In the genomic region with DNA sequence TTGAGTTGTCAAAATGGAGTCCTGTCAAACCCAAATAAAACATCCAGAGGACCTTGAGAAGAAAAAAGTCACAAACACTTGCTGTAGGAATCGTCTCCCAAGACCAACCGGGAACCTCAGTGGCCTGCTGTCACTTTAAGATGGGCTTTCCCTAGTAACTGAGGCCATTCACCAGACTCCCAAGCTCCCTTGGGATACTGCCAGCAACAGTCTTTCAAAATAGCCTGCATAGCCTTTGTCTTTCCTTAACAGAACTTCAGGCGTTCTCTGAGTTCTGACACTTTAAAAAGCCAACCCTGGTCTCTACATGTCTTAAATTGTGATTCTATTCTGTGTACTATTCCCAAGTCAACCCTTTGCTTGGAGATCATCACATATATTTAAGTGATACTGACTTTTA, we compare ENCODE assay signal across 12 mouse cellular contexts.
DNase-seq lines count a peak whose midpoint lies in the region; ATAC-seq lines count a peak whose summit lies in the region.
"Had no signal": no experiment of that assay in that cellular context is flagged by ENCODE, and none has a peak within 500 bp of the region (broad histone marks: within the 10 kb centered on the region; RNA-seq: fewer than 3 reads in every experiment).

No protein-coding gene starts in this region.

- 43% methylated on average over 3 of the region's 3 CpGs for WGBS in hindbrain, embryonic 11.5 days
- 18% methylated on average over 3 of the region's 3 CpGs for WGBS in hindbrain, embryonic 13.5 days
- 62% methylated on average over 3 of the region's 3 CpGs for WGBS in stomach, embryonic 16.5 days

- H3K4me1 ChIP-seq in hindbrain, embryonic 11.5 days (replicated peaks; ENCODE audit: control insufficient read depth, insufficient read depth, low read length): no peaks in the 10 kb centered on the region
- peaks cover 9% of the 10 kb centered on the region for H3K4me1 ChIP-seq in hindbrain, embryonic 13.5 days (replicated peaks)
- H3K4me1 ChIP-seq in stomach, embryonic 16.5 days (ENCODE audit: control insufficient read depth, insufficient read depth, low read length): peaks cover 12% of the 10 kb centered on the region; the same call in 1 of the 2 replicates

- no peaks in the 10 kb centered on the region for H3K27me3 ChIP-seq in hindbrain, embryonic 11.5 days (ENCODE audit: control insufficient read depth, insufficient read depth, low read length)
- no peaks in the 10 kb centered on the region for H3K27me3 ChIP-seq in hindbrain, embryonic 13.5 days
- no peaks in the 10 kb centered on the region for H3K27me3 ChIP-seq in stomach, embryonic 16.5 days (ENCODE audit: control insufficient read depth, insufficient read depth, low read length)
- H3K27me3 ChIP-seq: midbrain, embryonic 12.5 days had no signal

- H3K9ac ChIP-seq in hindbrain, embryonic 11.5 days (ENCODE audit: low read depth, low read length): no peak overlapping the region
- no peak overlapping the region for H3K9ac ChIP-seq in hindbrain, embryonic 13.5 days
- no peak overlapping the region for H3K9ac ChIP-seq in stomach, embryonic 16.5 days (ENCODE audit: low read length)
- H3K9ac ChIP-seq: midbrain, embryonic 12.5 days had no signal

- intact Hi-C loops in heart, postnatal 36 days (cut with DNase I): loop anchor here (2.0 kb wide), 1 partner anchor 32 kb away; no protein-coding TSS in a partner anchor

- H3K27ac ChIP-seq in hindbrain, embryonic 11.5 days (ENCODE audit: low read depth, low read length): no peak overlapping the region
- no peak overlapping the region for H3K27ac ChIP-seq in hindbrain, embryonic 13.5 days
- H3K27ac ChIP-seq in stomach, embryonic 16.5 days (ENCODE audit: low read length): peak overlapping the region; percentile 70
- H3K27ac ChIP-seq: midbrain, embryonic 12.5 days had no signal

- no peak overlapping the region for H3K4me3 ChIP-seq in hindbrain, embryonic 11.5 days (ENCODE audit: low read depth, low read length)
- H3K4me3 ChIP-seq in hindbrain, embryonic 13.5 days: no peak overlapping the region
- H3K4me3 ChIP-seq in stomach, embryonic 16.5 days (replicated peaks; ENCODE audit: low read length): no peak overlapping the region
- H3K4me3 ChIP-seq: midbrain, embryonic 12.5 days had no signal

- no peaks in the 10 kb centered on the region for H3K9me3 ChIP-seq in hindbrain, embryonic 11.5 days (ENCODE audit: control insufficient read depth, low read length)
- no peaks in the 10 kb centered on the region for H3K9me3 ChIP-seq in hindbrain, embryonic 13.5 days
- H3K9me3 ChIP-seq in stomach, embryonic 16.5 days (replicated peaks; ENCODE audit: control insufficient read depth, low read length): no peaks in the 10 kb centered on the region
- H3K9me3 ChIP-seq: G1E; midbrain, embryonic 12.5 days had no signal

- no peak for ATAC-seq in hindbrain, embryonic 11.5 days (ENCODE audit: low FRiP score)
- ATAC-seq in hindbrain, embryonic 13.5 days (ENCODE audit: low FRiP score): no peak
- no peak for ATAC-seq in stomach, embryonic 16.5 days (ENCODE audit: insufficient read depth, low FRiP score)
- no peak for ATAC-seq in erythroid progenitor cell, adult 5-6 weeks (replicated peaks; ENCODE audit: low FRiP score, poor library complexity, severe bottlenecking)

- DNase-seq in hindbrain, embryonic 11.5 days (ENCODE audit: low spot score): peak; percentile 16
- DNase-seq in right cerebral cortex, postnatal 10 days (ENCODE audit: low spot score in 2 of 2): peak; percentile 66 to 71
- no peak for DNase-seq in right cerebral cortex, postnatal 25 days
- peak; percentile 39 to 49 for DNase-seq in heart, postnatal 36 days
- DNase-seq in liver: no peak
- DNase-seq: cerebellum, adult 18-20 months; right cerebral cortex, postnatal 4 days had no signal

- H3K4me2 ChIP-seq in hindbrain, embryonic 11.5 days (replicated peaks; ENCODE audit: low read depth, low read length): no peak overlapping the region
- no peak overlapping the region for H3K4me2 ChIP-seq in hindbrain, embryonic 13.5 days
- H3K4me2 ChIP-seq in stomach, embryonic 16.5 days (ENCODE audit: low read depth, low read length): no peak overlapping the region
- H3K4me2 ChIP-seq: midbrain, embryonic 12.5 days had no signal

- H3K36me3 ChIP-seq in hindbrain, embryonic 11.5 days (ENCODE audit: control insufficient read depth, insufficient read depth, low read length): no peaks in the 10 kb centered on the region
- H3K36me3 ChIP-seq in hindbrain, embryonic 13.5 days: no peaks in the 10 kb centered on the region
- no peaks in the 10 kb centered on the region for H3K36me3 ChIP-seq in stomach, embryonic 16.5 days (ENCODE audit: control insufficient read depth, insufficient read depth, low read length)
- H3K36me3 ChIP-seq: G1E; midbrain, embryonic 12.5 days had no signal

Comparison
In these comparisons a context has a peak if more than half of its experiments do, and no peak if none do; other contexts are left out.
1. DNase-seq: peak in hindbrain, embryonic 11.5 days (single experiment), right cerebral cortex, postnatal 10 days (2 of 2) and heart, postnatal 36 days (2 of 2); none in right cerebral cortex, postnatal 25 days (single experiment) and liver (single experiment).